Mouse (Mus musculus) hindbrain, embryonic 14.5 days (tissue): ENCODE results near the gene Nfxl1. TPM values are rescaled to one million over a fixed set of nuclear protein-coding genes. Genes with fewer than 3 reads are reported as not detected.
"Not testable (repeated sequence)": the region's sequence is repeated elsewhere in the genome, so short reads cannot be mapped to it uniquely, and the experiment has no call there.

Experiments
- ATAC-seq: fragments of 200-750 bp; cut with Nextera tagmentation; 2 replicates; pipeline ENCODE4 v1.8.0; 2017; ENCODE audit warnings: moderate number of reproducible peaks, mild to moderate bottlenecking, moderate TSS enrichment, moderate library complexity; ENCODE audit not compliant: low FRiP score
- DNase-seq: peaks from one replicate; pipeline ENCODE4 v3.0.0-alpha.2; 2015; ENCODE audit warnings: low spot score
- H3K27ac ChIP-seq: fragments of 300-500 bp; sonication (generic); 2 replicates; pipeline ENCODE4 v1.5.1; 2014; ENCODE audit warnings: mild to moderate bottlenecking, moderate library complexity
- H3K27me3 ChIP-seq: fragments of 300-500 bp; sonication (generic); 2 replicates; pipeline ENCODE4 v1.6.1; 2014; ENCODE audit warnings: mild to moderate bottlenecking, low read length, mixed read lengths; ENCODE audit not compliant: control insufficient read depth, insufficient read depth
- H3K36me3 ChIP-seq: fragments of 300-500 bp; sonication (generic); replicated peaks from 2 replicates; pipeline ENCODE4 v1.6.1; 2014; ENCODE audit not compliant: control insufficient read depth, insufficient read depth
- H3K4me1 ChIP-seq: fragments of 300-500 bp; sonication (generic); replicated peaks from 2 replicates; pipeline ENCODE4 v1.6.1; 2014; ENCODE audit warnings: antibody characterized with exemption, low read length, mixed read lengths; ENCODE audit not compliant: control insufficient read depth, insufficient read depth
- H3K4me2 ChIP-seq: fragments of 300-500 bp; sonication (generic); replicated peaks from 2 replicates; pipeline ENCODE4 v1.6.1; 2014; ENCODE audit warnings: mild to moderate bottlenecking, moderate library complexity
- H3K4me3 ChIP-seq: fragments of 300-500 bp; sonication (generic); replicated peaks from 2 replicates; pipeline ENCODE4 v1.5.1; 2014; ENCODE audit warnings: mild to moderate bottlenecking, low read length
- H3K9ac ChIP-seq: fragments of 300-500 bp; sonication (generic); 2 replicates; pipeline ENCODE4 v1.6.1; 2014
- H3K9me3 ChIP-seq: fragments of 300-500 bp; sonication (generic); 2 replicates; pipeline ENCODE4 v1.6.1; 2016; ENCODE audit warnings: low read length; ENCODE audit not compliant: control insufficient read depth
- WGBS: fragments of 180-500 bp; shearing (Covaris S2); extraction: QIAGEN DNeasy Blood & Tissue Kit; methylation state at CpG from one replicate; pipeline ENCODE4 v1.1.7; 2014; 5-methylcytosine and 5-hydroxymethylcytosine counted together
- polyA plus RNA-seq: library from polyadenylated mRNA; unstranded; fragments of >200 nt; fragmentation: Nextera tagmentation; extraction: Ambion mirVana; gene quantifications from 2 replicates; pipeline ENCODE4 v1.2.1, GENCODE M21; 2014

The Nfxl1 gene
- 18.1 and 19.0 TPM in 2 replicates for polyA plus RNA-seq

GRCm38 (mm10) chr5:72559544-72560049, at the start of gene Nfxl1:
Gene Nfxl1 (minus strand): TSS chr5:72559684.
- no peaks in the 10 kb centered on the region for H3K27me3 ChIP-seq
- H3K4me3 ChIP-seq = peak within 1 kb of the TSS; percentile 96
- peaks cover 17% of the 10 kb centered on the region for H3K4me1 ChIP-seq
- no peaks in the 10 kb centered on the region for H3K9me3 ChIP-seq
- WGBS = under 1% methylated on average over 40 of the region's 42 CpGs
- peak within 1 kb of the TSS; percentile 90 for H3K4me2 ChIP-seq
- peak within 1 kb of the TSS; percentile 82 for H3K27ac ChIP-seq
- DNase-seq (peak; percentile 100), ATAC-seq (peak; percentile 97)
- H3K36me3 ChIP-seq = peaks cover 5% of the 10 kb centered on the region
- peak within 1 kb of the TSS; percentile 90 for H3K9ac ChIP-seq

- no peaks in the 10 kb centered on the region for H3K36me3 ChIP-seq
Measured at GRCm38 (mm10) chr5:72603138-72603537, 43.7 kb upstream of the Nfxl1 start.

GRCm38 (mm10) chr5:72601006-72601405, 41.5 kb upstream of the Nfxl1 start:
- H3K36me3 ChIP-seq = no peaks in the 10 kb centered on the region

More at GRCm38 (mm10) chr5:72603138-72603537, 43.7 kb upstream of the Nfxl1 start:
- DNase-seq = no peak
- Histone ChIP-seq H3K4me3 (no peak overlapping the region), H3K4me2 (no peak overlapping the region), H3K27me3 (no peaks in the 10 kb centered on the region), H3K27ac (no peak overlapping the region), H3K9ac (no peak overlapping the region), H3K4me1 (no peaks in the 10 kb centered on the region), H3K9me3 (no peaks in the 10 kb centered on the region)
- WGBS = 91% methylated on average over 4 of the region's 4 CpGs
- ATAC-seq = no peak

GRCm38 (mm10) chr5:72587192-72587681, 27.8 kb upstream of the Nfxl1 start, which contains the start of gene Gm5868:
Gene Gm5868 (minus strand): TSS chr5:72587551.
- H3K4me3 ChIP-seq = peak within 1 kb of the TSS; percentile 36
- peak within 1 kb of the TSS; percentile 31; the same call in 1 of the 2 replicates for H3K9ac ChIP-seq
- H3K27me3 ChIP-seq = 0 out of 2 replicates have a peak, but pooled peaks cover 5% of the 10 kb centered on the region
- H3K36me3 ChIP-seq = no peaks in the 10 kb centered on the region
- ATAC-seq (peak; percentile 87), DNase-seq (no peak)
- no peak within 1 kb of the TSS for H3K27ac ChIP-seq
- H3K4me1 ChIP-seq = no peaks in the 10 kb centered on the region
- peak within 1 kb of the TSS; percentile 56 for H3K4me2 ChIP-seq
- no peaks in the 10 kb centered on the region for H3K9me3 ChIP-seq
- 2% methylated on average over 38 of the region's 38 CpGs for WGBS

More at GRCm38 (mm10) chr5:72601006-72601405, 41.5 kb upstream of the Nfxl1 start:
- H3K4me3 ChIP-seq = no peak overlapping the region
- H3K9me3 ChIP-seq = no peaks in the 10 kb centered on the region
- no peaks in the 10 kb centered on the region for H3K4me1 ChIP-seq
- peak; percentile 28 for DNase-seq
- ATAC-seq = no peak
- 11% methylated on average over 5 of the region's 5 CpGs for WGBS
- no peak overlapping the region for H3K9ac ChIP-seq
- H3K27me3 ChIP-seq = no peaks in the 10 kb centered on the region
- no peak overlapping the region for H3K4me2 ChIP-seq
- no peak overlapping the region for H3K27ac ChIP-seq

- ATAC-seq = peak; percentile 36; the same call in 1 of the 2 replicates
- H3K27me3 ChIP-seq, DNase-seq, H3K36me3 ChIP-seq, H3K27ac ChIP-seq, H3K4me1 ChIP-seq, H3K9me3 ChIP-seq: not testable (repeated sequence)
- WGBS = 46% methylated on average over 25 of the region's 25 CpGs
- Histone ChIP-seq H3K4me2 (peak overlapping the region; percentile 56), H3K4me3 (peak overlapping the region; percentile 36), H3K9ac (peak overlapping the region; percentile 31; the same call in 1 of the 2 replicates)
Measured at GRCm38 (mm10) chr5:72586667-72587191, 27.2 kb upstream of the Nfxl1 start.

- not testable (repeated sequence) for H3K4me1 ChIP-seq, H3K36me3 ChIP-seq, H3K4me2 ChIP-seq, H3K4me3 ChIP-seq, H3K9ac ChIP-seq, H3K27me3 ChIP-seq, DNase-seq, H3K27ac ChIP-seq, ATAC-seq, H3K9me3 ChIP-seq
- 63% methylated on average over 7 of the region's 7 CpGs for WGBS
Measured at GRCm38 (mm10) chr5:72586122-72586521, 26.6 kb upstream of the Nfxl1 start.

GRCm38 (mm10) chr5:72580970-72581332, 21.5 kb upstream of the Nfxl1 start, which contains the start of gene Zar1:
Gene Zar1 (minus strand): TSS chr5:72581254.
- H3K27ac ChIP-seq, DNase-seq, H3K27me3 ChIP-seq, H3K9me3 ChIP-seq, H3K4me1 ChIP-seq, H3K36me3 ChIP-seq: not testable (repeated sequence)
- 12% methylated on average over 16 of the region's 21 CpGs for WGBS
- Histone ChIP-seq H3K4me2 (peak within 1 kb of the TSS; percentile 54), H3K9ac (peak within 1 kb of the TSS; percentile 35), H3K4me3 (peak within 1 kb of the TSS; percentile 30)
- peak; percentile 67; the same call in 1 of the 2 replicates for ATAC-seq

GRCm38 (mm10) chr5:72580088-72580969, 20.8 kb upstream of the Nfxl1 start:
- not testable (repeated sequence) for H3K27ac ChIP-seq, H3K9me3 ChIP-seq, H3K4me1 ChIP-seq, DNase-seq, H3K36me3 ChIP-seq, H3K27me3 ChIP-seq
- H3K4me3 ChIP-seq = peak overlapping the region; percentile 30
- H3K4me2 ChIP-seq = peak overlapping the region; percentile 54
- WGBS = 3% methylated on average over 55 of the region's 73 CpGs
- H3K9ac ChIP-seq = peak overlapping the region; percentile 35
- peak; percentile 70 for ATAC-seq

GRCm38 (mm10) chr5:72579599-72579998, 20.1 kb upstream of the Nfxl1 start:
- 25% methylated on average over 10 of the region's 10 CpGs for WGBS
- H3K9ac ChIP-seq, H3K27me3 ChIP-seq, H3K9me3 ChIP-seq, DNase-seq, ATAC-seq, H3K27ac ChIP-seq, H3K36me3 ChIP-seq, H3K4me1 ChIP-seq, H3K4me3 ChIP-seq: not testable (repeated sequence)
- H3K4me2 ChIP-seq = peak overlapping the region; percentile 54; the same call in 1 of the 2 replicates
